11 mouse cellular contexts compared by ENCODE assay signal in genomic region chr11:68787222-68787621, GRCm38 (mm10).
"Had no signal": no experiment of that assay in that cellular context is flagged by ENCODE, and none has a peak within 500 bp of the region (broad histone marks: within the 10 kb centered on the region; RNA-seq: fewer than 3 reads in every experiment).

No protein-coding gene starts in this region.

- H3K9ac ChIP-seq: limb, embryonic 13.5 days; liver, embryonic 14.5 days; midbrain, embryonic 12.5 days; neural tube, embryonic 13.5 days had no signal

- ATAC-seq: midbrain, embryonic 16.5 days had no signal

- H3K4me1 ChIP-seq: limb, embryonic 13.5 days; midbrain, embryonic 12.5 days; neural tube, embryonic 13.5 days had no signal

- H3K4me3 ChIP-seq: limb, embryonic 13.5 days; midbrain, embryonic 12.5 days; neural tube, embryonic 13.5 days had no signal

- H3K9me3 ChIP-seq: limb, embryonic 13.5 days; midbrain, embryonic 12.5 days; neural tube, embryonic 13.5 days had no signal

- DNase-seq: kidney, postnatal 25 days; left cerebral cortex, postnatal 4 days; lung, adult 18-20 months; retina, postnatal 1 day; right cerebral cortex, postnatal 4 days; thymus, postnatal 36 days had no signal

- H3K27me3 ChIP-seq: limb, embryonic 13.5 days; midbrain, embryonic 12.5 days; neural tube, embryonic 13.5 days had no signal

- H3K4me2 ChIP-seq: limb, embryonic 13.5 days; midbrain, embryonic 12.5 days; neural tube, embryonic 13.5 days had no signal

- H3K27ac ChIP-seq: limb, embryonic 13.5 days; liver, embryonic 14.5 days; midbrain, embryonic 12.5 days; neural tube, embryonic 13.5 days had no signal
